Mouse (Mus musculus): ENCODE measurements around the gene E2f6.

- TF ChIP-seq POLR2A (IDR thresholded peaks at IDR 0.05; ENCODE audit: extremely low read depth, insufficient read depth, low read length), result no peak
- TF ChIP-seq CTCF (IDR thresholded peaks at IDR 0.05; ENCODE audit: extremely low read depth, insufficient read depth, low read length), result no peak
These were observed 37.7 kb downstream of the E2f6 start for GRCm38 (mm10) chr12:16848501-16848900.

All from cortical plate, adult 2 months (tissue).